Mouse (Mus musculus) heart, adult 2 months (tissue): ENCODE measurements around the gene Tmem221.

Source experiments
- CTCF ChIP-seq: fragments of 200-600 bp; IDR thresholded peaks from 2 replicates; pipeline ENCODE4 v1.8.1; 2022; ENCODE audit warnings: antibody characterized with exemption, mild to moderate bottlenecking, moderate library complexity
- EP300 ChIP-seq: fragments of 200-500 bp; IDR thresholded peaks from 2 replicates; pipeline ENCODE4 v1.6.1; 2011; ENCODE audit warnings: low read depth, low read length, control low read depth; ENCODE audit not compliant: insufficient read depth
- POLR2A ChIP-seq: fragments of 200-500 bp; IDR thresholded peaks from 2 replicates; pipeline ENCODE4 v1.6.1; 2011; ENCODE audit warnings: mild to moderate bottlenecking, low read depth, low read length, control low read depth; ENCODE audit not compliant: insufficient read depth

GRCm38 (mm10) chr8:71579009-71579408 is 20.3 kb upstream of the Tmem221 start:
- TF ChIP-seq CTCF (no peak), POLR2A (no peak), EP300 (no peak)
